Mouse (Mus musculus): Measurements from ENCODE around the gene Vegfb. TPM values are rescaled to one million over a fixed set of nuclear protein-coding genes. Genes with fewer than 3 reads are reported as not detected.

Vegfb gene
- total and polyA plus RNA-seq, 2 experiments from 2014 or later, result 40.5 to 90.8 TPM

DNA sequence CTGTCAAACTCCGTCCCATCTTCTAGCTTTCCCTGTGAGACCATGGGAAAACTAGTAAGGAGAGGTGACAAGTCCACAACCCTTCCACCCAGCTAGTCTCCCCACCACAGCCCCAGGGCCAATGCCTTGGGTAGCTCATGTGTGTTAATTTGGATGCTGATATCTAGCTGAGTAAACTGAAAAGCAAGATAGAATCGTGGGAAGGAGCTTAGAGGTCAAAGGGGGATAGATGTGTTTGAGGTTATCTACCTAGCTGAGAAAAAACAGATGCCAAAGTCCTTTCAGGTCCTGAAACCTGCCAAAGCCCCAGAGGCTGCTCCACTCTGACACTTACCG is 8.8 kb downstream of the Vegfb start:
- Histone ChIP-seq H3K9me3 (ENCODE audit: low read length) (no peaks in the 10 kb centered on the region), H3K27me3 (ENCODE audit: insufficient read depth, low read length) (no peaks in the 10 kb centered on the region), H3K4me2 (ENCODE audit: low read depth, low read length) (peak overlapping the region; percentile 76), H3K4me1 (ENCODE audit: insufficient read depth, low read length) (peaks cover 30% of the 10 kb centered on the region), H3K4me3 (ENCODE audit: low read length) (peak overlapping the region; percentile 68), H3K27ac (peak overlapping the region; percentile 96; the same call in 1 of the 2 replicates), H3K9ac (replicated peaks; ENCODE audit: low read length) (peak overlapping the region; percentile 79), H3K36me3 (ENCODE audit: insufficient read depth, low read length) (peaks cover 10% of the 10 kb centered on the region; the same call in 1 of the 2 replicates)
- ATAC-seq, result no peak
- WGBS, result 38% methylated on average over 3 of the region's 3 CpGs
- no peak for TF ChIP-seq CTCF (IDR thresholded peaks at IDR 0.05; ENCODE audit: low read depth)
- DNase-seq (ENCODE audit: low spot score), result no peak

DNA sequence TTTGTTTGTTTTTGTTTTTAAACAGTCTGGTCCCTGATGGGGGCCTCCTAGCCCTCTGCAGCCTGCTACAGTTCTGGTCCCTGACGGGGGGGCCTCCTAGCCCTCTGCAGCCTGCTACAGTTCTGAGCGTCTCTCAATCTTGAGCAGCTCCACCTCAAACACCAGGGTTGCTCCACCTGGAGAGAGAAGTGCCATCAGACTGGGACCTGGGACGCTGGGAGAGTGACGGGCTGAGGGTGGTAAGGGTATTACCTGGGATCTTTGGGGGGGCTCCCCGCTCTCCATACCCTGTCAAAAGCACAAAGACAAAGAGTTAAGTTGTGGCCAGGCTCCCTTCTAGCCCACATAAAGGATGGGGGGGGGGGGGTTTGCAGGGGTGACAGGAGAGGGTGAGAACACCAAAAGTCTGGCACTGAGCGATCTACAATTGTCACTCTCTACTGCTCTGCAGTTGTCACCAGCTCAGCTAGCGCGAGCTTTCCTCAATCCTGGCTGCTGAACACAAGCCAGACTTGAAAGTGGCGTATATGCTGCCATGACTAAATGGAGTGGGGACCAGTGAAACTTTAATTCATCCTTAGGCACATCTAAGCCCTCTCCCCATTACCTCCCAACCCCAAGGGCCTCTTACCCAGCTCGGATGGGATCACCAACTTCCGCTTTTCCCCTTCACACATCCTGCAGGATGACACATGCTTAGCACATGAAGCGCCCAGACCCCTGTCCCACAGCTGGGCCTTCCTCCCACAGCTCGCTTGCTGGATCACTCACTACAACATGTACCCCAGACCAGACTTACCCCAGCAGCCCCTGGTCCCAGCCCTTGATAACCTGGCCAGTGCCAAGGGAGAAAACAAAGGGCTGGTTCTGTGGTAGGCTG is 9.5 kb downstream of the Vegfb start:
- Histone ChIP-seq H3K4me1 (ENCODE audit: insufficient read depth, low read length) (peaks cover 30% of the 10 kb centered on the region), H3K27me3 (ENCODE audit: insufficient read depth, low read length) (no peaks in the 10 kb centered on the region), H3K9ac (replicated peaks; ENCODE audit: low read length) (peak overlapping the region; percentile 79), H3K9me3 (ENCODE audit: low read length) (no peaks in the 10 kb centered on the region), H3K36me3 (ENCODE audit: insufficient read depth, low read length) (peaks cover 10% of the 10 kb centered on the region; the same call in 1 of the 2 replicates), H3K4me3 (ENCODE audit: low read length) (peak overlapping the region; percentile 68), H3K27ac (peak overlapping the region; percentile 96; the same call in 1 of the 2 replicates), H3K4me2 (ENCODE audit: low read depth, low read length) (peak overlapping the region; percentile 90; the same call in 1 of the 2 replicates)
- ATAC-seq (no peak), DNase-seq (ENCODE audit: low spot score) (no peak)
- WGBS, result 74% methylated on average over 13 of the region's 13 CpGs
- no peak for TF ChIP-seq CTCF (IDR thresholded peaks at IDR 0.05; ENCODE audit: low read depth)

DNA sequence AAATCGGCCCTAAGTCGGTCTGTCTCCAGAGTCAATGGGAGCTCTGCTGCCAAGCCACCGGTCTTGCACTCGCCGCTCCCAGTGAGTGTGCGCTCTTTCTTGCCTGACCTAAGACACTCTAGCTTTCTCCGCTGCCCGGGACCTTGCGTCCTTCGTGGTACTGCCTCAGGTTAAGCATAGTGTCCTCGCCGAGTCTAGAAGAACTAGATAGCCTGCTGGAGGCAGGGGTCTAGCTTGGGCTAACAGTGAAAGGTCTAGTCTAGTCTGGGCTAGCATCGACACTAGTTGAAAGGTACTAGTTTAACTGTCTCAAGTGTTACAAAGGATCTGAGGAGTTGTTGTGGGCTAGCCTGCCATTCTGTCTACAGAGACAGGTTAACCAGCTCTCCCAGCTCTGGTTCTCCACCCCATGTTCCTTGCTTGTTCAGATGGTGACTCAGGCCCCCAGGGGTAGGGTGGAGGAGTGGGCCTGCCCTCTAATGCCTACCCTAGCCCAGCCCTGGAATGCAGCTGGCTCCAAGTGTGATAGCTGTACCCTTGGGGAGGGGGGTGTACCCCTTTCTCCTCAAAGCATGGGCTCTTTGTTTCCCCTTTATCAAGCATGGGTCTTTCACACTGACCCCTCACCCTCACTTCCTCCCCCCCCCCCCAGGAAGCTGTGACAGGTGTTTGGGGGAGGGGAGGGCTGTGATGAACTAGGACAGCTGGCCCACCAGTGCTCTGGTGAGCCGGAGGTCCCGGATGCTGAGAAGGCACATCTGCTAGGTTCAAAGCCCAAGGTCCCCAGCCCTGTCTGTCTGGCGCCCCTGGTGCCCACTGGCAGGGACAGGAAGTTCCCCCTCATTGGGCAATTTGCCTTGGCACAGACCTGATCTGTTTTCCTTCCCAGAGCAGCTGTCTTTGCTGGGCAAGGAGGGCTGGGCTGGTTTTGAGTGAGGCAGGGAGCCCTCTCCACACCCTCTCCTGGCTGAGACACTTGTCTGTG is 11.6 kb downstream of the Vegfb start, which contains the start of gene Plcb3:
Plcb3 (minus strand) TSS at position 934 of the 985 bp plus-strand sequence.
- Histone ChIP-seq H3K36me3 (ENCODE audit: insufficient read depth, low read length) (peaks cover 4% of the 10 kb centered on the region; the same call in 1 of the 2 replicates), H3K27me3 (ENCODE audit: insufficient read depth, low read length) (0 out of 2 replicates have a peak, but pooled peaks cover under 1% of the 10 kb centered on the region), H3K4me1 (ENCODE audit: insufficient read depth, low read length) (peaks cover 23% of the 10 kb centered on the region)

DNA sequence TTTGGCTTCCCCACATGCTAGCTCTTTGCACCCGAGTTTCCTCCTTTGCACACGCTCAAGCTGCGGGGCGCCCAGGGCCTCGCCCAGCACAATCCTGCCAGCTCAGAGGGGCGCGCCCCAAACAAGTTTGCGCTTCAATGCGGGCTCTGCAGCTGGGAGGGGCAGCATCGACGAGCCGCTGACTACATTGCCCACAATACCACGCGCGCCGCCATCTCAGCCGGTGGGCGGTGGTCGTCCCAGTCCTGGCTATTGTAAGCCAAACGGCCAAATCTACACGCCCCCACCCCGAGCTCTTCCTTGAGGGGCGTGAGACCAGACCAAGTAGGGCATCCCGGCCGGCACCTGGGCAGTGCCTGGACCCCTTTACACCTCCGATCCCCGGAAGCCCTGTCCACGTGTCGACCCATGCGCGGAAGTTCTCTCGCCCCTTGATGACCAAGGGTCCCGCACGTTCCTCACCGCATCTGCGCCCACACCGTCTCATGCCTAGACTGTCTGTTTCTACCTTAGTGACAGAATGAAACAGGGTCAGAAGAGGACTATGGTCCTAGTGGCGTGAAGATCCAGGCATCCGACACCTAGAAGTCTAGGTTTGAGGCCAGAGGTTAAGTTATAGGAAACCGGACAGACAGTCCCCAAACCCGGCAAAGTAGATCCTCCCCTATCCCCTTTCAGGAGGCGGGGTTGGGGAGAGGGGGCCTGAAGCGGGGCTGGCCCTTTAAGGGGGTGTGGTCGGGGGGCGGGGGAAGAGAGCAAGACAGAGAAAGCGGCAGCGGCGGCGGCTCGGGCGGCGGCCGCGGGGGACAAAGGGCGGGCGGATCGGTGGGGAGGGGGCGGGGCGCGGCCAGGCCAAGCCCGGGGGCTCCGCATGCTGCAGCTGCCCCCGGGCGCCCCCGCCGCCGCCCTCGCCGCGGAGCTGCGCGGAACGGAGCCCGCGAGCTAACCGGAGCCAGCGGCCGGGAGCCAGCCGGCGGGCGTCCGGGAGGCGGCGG is 12.9 kb downstream of the Vegfb start, which contains the start of gene Ppp1r14b:
Ppp1r14b (plus strand) TSS at position 758 of the 995 bp plus-strand sequence.
- Histone ChIP-seq H3K4me2 (ENCODE audit: low read depth, low read length) (peak within 1 kb of the TSS; percentile 90), H3K27me3 (ENCODE audit: insufficient read depth, low read length) (0 out of 2 replicates have a peak, but pooled peaks cover 3% of the 10 kb centered on the region), H3K9me3 (ENCODE audit: low read length) (no peaks in the 10 kb centered on the region), H3K9ac (replicated peaks; ENCODE audit: low read length) (peak within 1 kb of the TSS; percentile 76), H3K36me3 (ENCODE audit: insufficient read depth, low read length) (peaks cover 4% of the 10 kb centered on the region; the same call in 1 of the 2 replicates), H3K4me1 (ENCODE audit: insufficient read depth, low read length) (peaks cover 22% of the 10 kb centered on the region), H3K4me3 (ENCODE audit: low read length) (peak within 1 kb of the TSS; percentile 62), H3K27ac (peak within 1 kb of the TSS; percentile 90)
- ATAC-seq (peak; percentile 56), DNase-seq (ENCODE audit: low spot score) (peak; percentile 89)
- no peak for TF ChIP-seq CTCF (IDR thresholded peaks at IDR 0.05; ENCODE audit: low read depth)
- WGBS, result under 1% methylated on average over 70 of the region's 84 CpGs

More for the DNA sequence above, 11.6 kb downstream of the Vegfb start, which contains the start of gene Plcb3:
- TF ChIP-seq CTCF (IDR thresholded peaks at IDR 0.05; ENCODE audit: low read depth), result peak; percentile 68
- Histone ChIP-seq H3K9me3 (ENCODE audit: low read length) (no peaks in the 10 kb centered on the region), H3K4me3 (ENCODE audit: low read length) (peak within 1 kb of the TSS; percentile 62), H3K9ac (replicated peaks; ENCODE audit: low read length) (peak within 1 kb of the TSS; percentile 76), H3K4me2 (ENCODE audit: low read depth, low read length) (peak within 1 kb of the TSS; percentile 90), H3K27ac (peak within 1 kb of the TSS; percentile 90)
- peak; percentile 95 for DNase-seq (ENCODE audit: low spot score)
- WGBS, result under 1% methylated on average over 16 of the region's 16 CpGs
- ATAC-seq, result peak; percentile 21

DNA sequence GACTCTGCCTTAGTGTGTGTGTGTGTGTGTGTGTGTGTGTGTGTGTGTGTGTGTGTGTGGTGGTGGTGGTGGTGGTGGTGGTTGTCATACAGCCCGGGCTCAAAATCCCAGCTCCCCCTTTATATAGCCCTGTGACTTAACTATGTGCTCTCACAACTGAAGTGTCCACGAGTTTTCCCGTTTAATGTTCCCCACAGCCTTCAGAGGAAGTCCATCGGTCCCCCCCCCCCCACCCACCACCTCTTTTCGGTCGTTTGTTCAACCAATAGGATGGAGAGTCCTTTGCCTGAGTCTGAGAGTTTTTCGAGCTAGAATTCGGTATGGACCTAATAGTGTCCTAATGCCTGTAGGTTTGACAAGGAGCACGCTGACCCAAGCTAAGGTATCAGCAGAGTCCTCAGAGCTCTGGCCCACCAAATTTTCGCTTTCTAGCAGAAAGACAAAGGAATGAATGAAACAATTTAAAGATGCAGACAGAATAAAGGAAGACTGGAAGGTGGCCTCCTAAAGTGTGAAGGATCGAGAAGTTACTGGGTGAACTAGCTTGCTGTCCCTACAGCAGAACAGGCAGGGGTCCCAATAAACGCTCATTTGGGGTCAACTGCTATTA is 13.8 kb downstream of the Vegfb start:
- no peak for DNase-seq (ENCODE audit: low spot score)
- whole genome bisulfite sequencing, result 33% methylated on average over 12 of the region's 12 CpGs
- peak overlapping the region; percentile 90 for H3K4me2 ChIP-seq (ENCODE audit: low read depth, low read length)
- H3K4me1 ChIP-seq (ENCODE audit: insufficient read depth, low read length), result peaks cover 17% of the 10 kb centered on the region
- H3K4me3 ChIP-seq (ENCODE audit: low read length), result peak overlapping the region; percentile 62
- TF ChIP-seq CTCF (IDR thresholded peaks at IDR 0.05; ENCODE audit: low read depth), result no peak
- peak overlapping the region; percentile 76; the same call in 1 of the 2 replicates for H3K9ac ChIP-seq (replicated peaks; ENCODE audit: low read length)
- no peak for ATAC-seq
- 0 out of 2 replicates have a peak, but pooled peaks cover 3% of the 10 kb centered on the region for H3K27me3 ChIP-seq (ENCODE audit: insufficient read depth, low read length)
- H3K27ac ChIP-seq, result no peak overlapping the region
- peaks cover 4% of the 10 kb centered on the region; the same call in 1 of the 2 replicates for H3K36me3 ChIP-seq (ENCODE audit: insufficient read depth, low read length)
- H3K9me3 ChIP-seq (ENCODE audit: low read length), result no peaks in the 10 kb centered on the region
